Mouse (Mus musculus) cerebral cortex, adult 2 months (tissue): ENCODE data around the gene Arl15.

Experiments
- WGBS: fragments of 180-500 bp; shearing (Covaris S2); methylation state at CpG from one replicate; pipeline ENCODE4 v1.1.7; 2018; 5-methylcytosine and 5-hydroxymethylcytosine counted together

Gene Arl15

DNA sequence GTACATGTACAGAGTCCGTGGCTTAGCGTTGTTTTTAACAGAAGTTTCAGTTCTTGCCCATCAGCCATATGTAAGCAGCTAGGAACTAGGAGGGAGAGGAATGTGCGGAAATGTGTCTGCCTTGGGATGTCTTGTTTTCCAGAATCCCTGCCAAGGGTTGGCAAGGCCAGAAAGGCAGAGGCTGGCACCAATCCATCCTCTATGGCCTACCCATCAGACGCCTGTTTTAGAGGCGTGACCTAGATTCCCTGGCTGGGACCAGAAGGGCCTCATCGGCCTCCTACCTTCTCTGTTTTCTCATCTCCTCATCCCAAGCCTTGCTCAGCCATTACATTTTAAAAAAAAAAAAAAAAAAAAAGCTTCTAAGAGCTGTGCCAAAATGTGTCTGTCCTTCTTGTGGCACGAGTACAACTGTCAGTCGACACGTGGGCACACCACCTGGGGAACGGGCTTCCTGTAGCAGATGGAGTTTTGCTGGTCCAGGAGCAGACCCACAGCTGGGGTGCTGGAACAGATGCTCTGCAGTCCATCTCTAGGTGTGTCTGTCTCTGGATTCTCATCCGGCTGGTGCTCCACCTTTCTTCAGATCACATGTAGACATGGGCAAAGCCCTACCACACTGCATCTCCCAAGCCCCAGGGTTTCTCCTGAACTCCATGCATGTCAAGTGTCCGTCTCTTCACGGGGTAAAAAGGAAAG, 192.7 kb downstream of the Arl15 start:
- WGBS, result 53% methylated on average over 13 of the region's 13 CpGs

DNA sequence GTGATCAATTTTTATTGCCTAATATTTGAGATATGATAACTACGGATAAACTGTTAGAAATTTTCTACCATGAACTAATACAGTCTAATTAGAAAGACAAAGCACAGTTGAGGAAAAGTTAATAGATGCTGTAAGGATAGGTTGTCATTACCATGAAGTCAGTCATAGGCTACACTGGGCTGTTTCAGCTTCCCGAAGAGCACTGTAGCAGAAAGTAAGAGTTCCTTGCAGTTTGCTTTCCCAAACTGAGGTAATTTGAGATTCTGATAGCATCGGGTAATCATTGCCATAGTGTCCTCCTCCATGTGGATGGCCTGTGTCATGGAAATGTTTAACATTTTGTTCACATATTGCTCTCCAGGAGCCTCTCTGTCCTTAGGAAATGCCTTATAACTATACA, 195.9 kb downstream of the Arl15 start:
- 85% methylated on average over 3 of the region's 3 CpGs for WGBS

DNA sequence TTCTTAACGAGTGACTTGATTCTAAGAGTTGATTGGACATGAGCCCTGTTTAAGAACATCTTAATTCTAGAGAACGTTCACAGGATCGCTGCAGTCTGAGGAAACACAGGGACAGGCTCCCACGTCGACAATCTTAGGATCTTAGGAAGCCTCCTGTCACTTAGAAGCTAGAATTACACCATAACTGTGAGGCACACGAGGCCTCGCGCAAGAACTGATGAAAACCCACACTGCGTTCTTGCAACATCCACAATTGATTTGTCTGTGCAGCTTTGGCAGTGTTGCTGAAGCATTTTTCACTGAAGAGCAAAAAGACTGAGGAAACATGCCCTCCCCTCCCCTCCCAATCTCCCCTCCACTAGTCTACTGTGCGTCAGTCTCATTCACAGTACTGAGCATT, 196.4 kb downstream of the Arl15 start:
- WGBS, result 45% methylated on average over 10 of the region's 10 CpGs

DNA sequence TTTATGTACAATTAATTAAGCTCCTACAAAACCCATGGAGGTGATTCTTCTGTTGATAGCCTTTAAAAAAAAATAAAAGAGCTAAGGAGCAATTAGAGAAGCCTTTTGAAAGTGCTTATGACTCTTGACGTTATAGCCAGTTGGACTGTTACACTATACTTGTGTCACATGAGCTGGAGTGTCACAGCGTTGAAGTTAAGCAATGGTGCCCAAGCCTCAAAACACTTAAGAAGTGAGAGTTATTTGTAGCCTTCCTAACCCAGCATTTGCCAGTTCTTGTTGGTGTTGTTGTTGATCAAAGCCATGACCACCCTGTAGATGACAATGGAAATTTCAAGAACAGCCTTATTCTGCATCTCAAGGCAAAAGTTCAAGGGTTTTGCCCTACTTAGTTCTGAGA, 198.8 kb downstream of the Arl15 start:
- whole genome bisulfite sequencing, result 93% methylated on average over 2 of the region's 2 CpGs

DNA sequence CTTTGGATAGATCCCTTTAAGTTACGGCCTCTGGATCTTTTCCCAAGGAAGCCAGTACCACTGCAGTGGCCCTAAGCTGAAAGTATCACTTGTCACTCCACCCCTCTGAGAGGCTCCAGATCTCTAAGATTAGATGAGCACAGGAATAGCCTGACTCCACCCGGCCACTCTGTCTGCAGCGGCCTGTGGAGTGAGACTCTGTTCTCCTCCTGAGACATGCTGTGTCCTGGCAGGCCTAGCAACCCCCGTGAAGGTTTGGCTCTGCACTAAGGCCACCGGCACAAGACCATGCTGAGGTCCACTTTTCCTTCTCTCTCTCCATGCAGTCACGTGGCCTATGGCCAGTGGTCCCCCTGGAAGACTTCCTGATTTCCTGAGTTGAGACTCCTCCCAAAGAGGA, 200.3 kb downstream of the Arl15 start:
- WGBS, result 78% methylated on average over 6 of the region's 6 CpGs

DNA sequence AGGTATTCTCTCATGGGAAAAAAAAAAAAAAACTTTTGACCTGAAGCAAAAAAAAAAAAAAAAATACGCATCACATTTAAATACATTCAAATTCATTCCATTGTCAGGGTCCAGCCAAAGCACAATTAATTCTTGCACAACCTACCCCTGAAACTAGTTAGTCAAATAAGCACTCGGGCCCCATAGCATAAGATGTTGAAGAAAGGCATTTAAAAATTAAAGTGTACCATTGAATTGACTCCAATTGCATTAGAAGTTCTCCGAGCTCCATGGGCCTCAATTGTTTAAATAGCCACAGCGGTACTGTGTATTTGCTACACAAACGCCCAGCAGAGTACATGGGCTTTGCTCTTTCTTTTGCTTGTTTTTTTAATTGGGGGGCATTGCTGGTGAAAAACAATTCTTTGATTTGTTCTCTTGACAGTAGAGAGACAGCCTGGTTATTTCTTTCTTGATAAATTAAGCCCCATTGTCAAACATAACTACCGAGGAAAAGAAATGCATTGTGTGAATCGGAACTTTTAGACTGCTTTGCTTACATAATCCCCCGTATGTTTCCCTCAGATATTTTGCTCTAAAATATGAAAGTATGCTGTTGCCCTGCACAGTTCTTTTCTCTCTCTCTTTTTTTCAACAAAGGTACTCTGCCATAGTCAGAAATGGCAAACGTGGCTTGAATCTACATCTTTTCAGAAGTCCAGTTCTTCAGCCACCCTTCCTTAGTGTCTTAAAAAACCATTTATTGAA, 201.4 kb downstream of the Arl15 start:
- WGBS, result 62% methylated on average over 9 of the region's 9 CpGs

DNA sequence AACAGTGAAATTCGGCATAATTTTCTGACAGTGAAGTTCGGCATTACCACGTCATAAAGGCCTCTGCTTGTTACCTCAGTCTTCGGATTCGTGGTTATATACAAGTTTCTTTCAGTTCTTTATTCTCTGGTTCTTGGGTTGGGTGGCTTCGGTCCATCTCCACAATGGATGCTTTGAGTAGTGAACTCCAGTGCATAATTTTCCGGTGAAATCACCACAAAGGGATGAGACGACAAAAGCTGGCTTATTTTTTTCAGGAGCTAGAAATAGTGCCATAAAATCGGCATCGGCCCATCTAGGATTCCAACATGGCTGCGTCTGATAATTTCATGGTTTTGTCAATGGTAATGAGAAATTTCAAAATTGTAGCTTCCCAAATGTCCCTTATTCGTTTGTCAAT, 204.5 kb downstream of the Arl15 start:
- WGBS, result 79% methylated on average over 12 of the region's 12 CpGs

DNA sequence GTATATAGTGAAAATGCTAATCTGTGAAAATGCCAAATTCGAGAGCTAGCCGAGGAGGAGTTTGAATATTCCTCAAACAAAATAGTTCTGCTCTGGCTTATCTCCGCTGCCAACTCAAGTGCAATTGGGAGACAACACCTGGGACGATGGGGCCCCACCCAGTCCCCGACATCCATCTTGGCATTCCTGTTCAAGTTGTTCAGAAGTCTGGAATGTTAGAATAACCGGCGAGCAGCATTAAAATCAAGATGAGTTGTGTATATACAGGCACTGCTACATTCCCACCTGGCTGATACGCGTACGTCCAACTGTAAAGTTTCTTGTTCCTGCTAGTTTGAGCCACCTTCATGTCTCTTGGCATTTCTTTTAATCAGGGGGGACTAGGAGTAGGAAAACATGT, 209.2 kb downstream of the Arl15 start:
- 76% methylated on average over 10 of the region's 10 CpGs for WGBS

DNA sequence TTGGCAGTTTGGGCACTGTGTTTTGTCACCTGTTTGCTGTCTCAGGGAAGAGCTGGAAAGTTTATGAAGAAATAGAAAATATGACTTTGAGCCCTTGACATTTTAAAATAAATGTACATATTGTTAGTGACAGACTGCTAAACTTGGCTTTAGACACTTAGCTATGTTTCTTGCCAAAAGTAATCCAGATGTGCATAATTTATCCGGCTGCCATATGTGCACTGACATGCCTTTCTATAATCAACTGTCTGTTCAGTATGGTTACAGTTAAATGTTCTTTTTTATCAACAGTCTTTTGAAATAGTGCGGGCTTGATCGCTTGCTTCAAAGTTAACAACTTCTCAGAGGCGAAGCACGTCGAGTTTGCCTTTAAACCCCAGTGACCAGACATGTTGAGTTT, 209.9 kb downstream of the Arl15 start:
- WGBS, result 74% methylated on average over 6 of the region's 6 CpGs

DNA sequence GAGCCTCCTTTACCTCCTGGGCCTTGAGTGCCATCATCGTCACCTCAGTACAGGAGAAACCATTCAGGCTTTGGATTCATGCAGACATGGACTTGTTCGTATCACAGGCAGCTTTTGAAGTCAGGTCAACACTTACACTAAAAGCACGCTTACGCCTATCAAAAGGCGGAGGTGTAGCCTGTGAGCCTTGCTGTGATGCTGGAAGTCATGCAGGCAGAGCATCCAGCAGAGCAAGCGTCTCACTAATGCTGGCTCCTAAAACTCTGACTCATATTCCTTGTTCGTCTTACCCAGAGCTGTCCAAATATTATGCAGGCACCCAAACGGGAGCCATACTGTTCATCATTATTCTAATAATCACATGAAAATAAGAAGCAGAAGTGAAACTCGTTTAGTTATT, 215.5 kb downstream of the Arl15 start:
- WGBS, result 66% methylated on average over 9 of the region's 9 CpGs

DNA sequence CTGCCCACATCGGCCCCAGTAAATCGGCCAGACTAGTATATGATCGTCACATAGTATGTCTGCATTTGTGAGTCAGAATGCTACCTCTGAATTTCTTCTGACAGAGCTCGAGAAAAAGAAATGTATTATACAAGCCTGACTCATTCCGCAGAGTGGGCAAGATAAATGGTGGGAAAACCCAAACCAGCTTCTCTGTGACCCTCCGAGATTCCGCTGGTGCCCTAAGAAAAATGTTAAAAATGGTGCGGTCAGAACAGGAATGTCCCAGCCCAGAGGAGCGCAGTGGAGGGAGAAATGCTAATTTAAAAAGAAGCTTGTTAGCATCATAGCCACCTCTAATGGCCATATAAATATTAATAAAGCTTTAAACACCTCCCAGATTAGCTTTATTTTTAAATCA, 216.2 kb downstream of the Arl15 start:
- 90% methylated on average over 9 of the region's 9 CpGs for WGBS

DNA sequence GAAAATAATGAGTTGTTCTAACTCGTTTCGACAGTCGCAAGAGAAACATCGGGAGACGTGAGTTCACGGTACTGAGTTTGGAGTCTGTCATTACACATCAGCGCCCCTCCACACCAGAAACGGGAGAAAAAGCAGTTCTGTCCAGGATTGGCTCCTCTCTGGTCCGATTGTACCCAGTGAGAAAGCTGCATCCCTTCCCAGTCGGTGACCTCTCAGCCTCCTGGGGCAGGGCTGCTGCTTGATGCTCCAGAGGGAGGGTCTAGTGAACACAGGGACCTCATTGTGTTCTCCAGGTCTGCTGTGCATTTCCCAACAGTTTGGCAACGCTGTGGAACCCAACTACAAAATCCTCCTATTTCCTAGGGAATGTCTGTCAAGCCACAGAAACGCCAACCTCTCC, 216.7 kb downstream of the Arl15 start:
- 69% methylated on average over 12 of the region's 12 CpGs for WGBS

DNA sequence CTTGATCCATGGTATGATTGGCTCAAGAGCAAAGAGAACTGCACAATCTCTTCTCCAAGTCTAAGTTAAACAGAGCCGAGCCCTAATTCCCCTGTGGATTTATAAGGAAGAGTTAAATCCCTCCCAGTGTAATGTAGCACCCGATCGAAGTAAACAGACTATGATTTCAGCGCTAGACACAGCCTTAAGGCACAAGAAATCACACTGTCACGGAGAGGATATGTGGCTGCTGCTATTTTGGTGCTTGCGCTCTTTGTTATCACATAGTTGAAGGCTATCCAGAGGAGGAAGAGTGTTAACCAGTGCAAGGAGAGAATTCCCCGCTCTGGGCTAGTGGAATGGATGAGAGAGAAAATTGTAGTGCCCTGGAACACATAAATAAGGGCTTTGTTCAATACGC, 223.6 kb downstream of the Arl15 start:
- 59% methylated on average over 8 of the region's 8 CpGs for WGBS

DNA sequence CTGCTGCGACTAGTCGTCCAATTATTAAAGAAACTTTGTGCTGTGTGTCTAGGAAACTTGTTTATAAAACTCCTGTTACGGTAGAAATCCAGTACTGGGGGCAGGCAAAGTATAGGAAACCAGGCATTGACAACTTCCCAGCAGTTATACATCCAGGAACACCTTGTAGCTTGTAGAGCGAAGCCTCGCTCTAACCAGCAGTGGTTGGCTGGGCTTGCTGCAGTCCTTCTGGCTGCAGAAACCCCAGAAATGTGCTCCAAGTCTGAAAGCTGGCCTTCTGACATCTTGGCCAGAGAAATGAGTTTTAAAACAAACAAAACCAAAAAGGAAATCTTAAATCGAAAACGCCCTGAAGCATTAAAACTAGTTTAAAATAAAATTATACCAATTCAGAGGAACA, 229.2 kb downstream of the Arl15 start:
- 94% methylated on average over 7 of the region's 7 CpGs for WGBS

DNA sequence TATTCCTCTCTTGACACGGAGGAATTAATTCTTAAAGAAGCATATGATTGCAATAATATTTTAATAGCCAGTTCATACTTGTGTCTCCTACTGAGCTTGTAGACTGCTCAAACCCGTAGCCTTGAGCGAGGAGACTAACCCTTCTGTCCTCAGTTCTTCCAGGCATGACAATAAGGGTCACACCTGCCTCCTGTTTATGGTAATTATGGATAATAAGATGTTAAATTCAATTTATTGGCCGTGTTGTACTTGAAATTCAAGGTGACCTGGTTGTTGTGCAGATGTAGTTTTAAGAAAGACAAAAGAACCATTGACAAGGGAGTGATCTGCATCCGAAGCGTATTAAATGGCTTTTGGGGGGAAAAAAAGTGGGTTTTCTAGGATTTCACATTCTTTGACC, 232.0 kb downstream of the Arl15 start:
- WGBS, result 85% methylated on average over 6 of the region's 6 CpGs

DNA sequence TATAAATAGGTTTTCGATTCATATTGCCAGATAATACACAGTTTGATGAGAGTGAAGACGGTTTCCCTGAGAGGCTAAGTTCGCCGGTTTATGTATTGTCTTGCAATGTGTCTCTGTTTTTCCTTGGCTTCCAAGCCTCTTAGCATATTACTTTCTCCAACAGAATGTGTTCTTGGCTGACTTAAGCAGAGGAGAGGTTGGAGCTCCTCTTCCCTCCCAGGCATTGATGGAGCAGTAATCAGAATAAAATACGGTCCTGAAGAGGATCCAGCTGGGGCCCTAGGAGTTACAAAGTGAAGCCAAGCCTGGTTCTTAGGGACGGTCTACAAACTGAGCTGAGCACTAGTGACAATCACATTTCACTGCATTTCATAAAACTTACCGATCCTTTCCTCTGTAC, 232.4 kb downstream of the Arl15 start:
- 91% methylated on average over 7 of the region's 7 CpGs for WGBS

DNA sequence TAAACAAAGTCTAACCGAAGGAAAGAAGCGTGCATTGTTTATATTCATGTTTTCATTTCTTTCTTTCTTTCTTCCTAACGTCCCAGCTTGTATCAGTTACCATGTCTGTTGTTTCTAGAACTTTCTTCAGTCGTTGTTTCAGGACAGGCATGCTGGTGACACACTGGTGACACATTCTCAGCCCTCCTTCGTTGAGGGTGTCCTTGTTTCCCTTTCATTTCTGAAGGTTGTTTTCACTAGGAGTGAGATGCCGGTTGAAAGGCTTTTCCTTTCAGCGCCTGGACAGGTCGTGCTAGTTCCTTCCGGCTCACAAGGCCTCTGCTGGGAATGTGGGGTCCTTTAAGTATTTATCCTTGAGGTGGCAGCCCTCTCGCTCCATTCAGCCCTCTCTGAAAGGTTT, 253.8 kb downstream of the Arl15 start:
- WGBS, result 64% methylated on average over 10 of the region's 10 CpGs

DNA sequence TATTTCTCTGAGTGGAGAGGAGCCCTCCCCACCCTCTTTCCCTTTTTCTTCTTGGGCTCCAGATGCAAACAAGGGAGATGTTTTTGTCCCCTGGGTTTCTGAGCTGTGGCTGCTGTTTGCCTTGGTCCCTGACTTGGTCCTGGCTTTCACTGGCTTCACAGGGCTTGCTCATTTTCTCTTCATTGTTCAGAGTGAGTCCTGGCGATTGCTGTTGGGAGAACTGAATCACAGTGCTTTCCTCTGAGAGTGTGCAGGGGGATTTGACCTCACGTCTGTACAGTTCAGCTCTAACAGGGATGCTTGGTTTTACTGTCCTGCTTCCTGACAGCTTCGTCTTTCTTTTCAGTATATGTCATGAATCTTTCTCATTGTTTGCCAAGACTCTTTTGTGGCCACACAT, 254.4 kb downstream of the Arl15 start:
- 80% methylated on average over 3 of the region's 3 CpGs for WGBS

DNA sequence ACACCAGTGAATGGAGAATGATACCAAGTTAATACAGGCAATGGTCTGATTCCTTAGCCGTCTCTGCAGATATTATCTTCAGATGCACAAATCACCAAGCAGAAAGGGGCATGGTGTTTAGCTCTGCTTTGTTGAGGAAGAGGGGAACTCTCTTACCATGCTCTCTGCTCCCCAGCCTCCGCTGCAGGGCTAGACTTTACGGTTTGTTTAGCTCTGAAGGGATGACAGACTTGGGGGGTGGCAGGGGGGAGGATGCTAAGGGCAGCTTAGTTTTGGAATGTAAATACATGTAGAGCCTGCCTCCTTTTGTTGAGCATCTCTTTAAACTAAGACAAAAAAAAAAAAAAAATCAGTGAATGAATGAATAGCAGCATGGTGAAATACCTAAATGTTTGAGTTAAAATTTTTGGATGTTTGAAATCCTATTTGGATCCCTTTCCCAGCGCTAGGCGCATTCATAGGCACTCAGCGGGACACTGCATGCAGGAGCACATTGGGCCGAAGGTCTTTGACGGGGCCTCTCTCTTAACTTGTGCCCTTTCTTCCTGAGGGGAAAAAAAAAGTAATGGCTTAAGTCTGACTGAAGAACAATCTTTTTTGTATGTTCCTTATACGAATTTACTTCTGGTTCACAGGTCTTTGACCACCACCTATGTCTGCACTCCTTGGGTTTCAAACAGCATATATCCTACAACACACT, 257.0 kb downstream of the Arl15 start:
- WGBS, result 90% methylated on average over 9 of the region's 9 CpGs

DNA sequence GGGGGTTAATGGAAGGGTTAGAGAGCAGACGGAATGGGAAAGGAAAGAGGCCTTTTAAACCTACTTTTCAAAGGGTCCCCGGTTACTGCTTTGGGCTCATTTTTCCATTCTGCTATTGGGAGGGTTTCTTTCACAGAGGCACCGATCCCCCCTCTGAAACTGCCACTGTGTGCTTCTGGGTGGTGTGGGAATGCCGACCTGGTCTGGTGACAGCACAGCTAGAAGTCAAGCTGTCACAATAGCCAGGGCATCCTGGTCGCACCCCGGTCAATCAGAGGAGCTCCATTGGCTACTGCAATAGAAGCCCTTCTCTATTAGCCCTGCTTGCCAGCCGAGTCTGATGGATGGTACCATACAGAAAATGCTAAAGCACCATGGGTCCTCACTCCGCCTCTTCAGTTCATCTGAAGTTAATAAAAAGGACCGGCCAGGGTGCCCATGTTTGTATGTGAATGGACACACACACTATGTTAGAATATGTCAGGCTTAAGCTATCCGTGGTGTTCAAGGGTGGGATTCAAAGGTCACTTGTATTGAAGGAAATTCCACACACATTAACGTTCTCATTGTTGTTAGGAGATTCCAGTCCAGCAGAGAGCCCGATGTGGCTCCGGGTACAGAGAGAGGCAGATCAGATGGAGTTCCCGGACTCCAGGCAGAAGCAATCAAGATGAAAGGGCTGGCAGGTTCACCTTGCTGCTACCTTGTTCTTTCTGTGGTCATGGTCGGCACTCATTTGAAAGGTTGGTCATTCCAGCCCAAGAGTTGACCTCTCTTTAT, 258.3 kb downstream of the Arl15 start:
- 82% methylated on average over 15 of the region's 15 CpGs for WGBS

DNA sequence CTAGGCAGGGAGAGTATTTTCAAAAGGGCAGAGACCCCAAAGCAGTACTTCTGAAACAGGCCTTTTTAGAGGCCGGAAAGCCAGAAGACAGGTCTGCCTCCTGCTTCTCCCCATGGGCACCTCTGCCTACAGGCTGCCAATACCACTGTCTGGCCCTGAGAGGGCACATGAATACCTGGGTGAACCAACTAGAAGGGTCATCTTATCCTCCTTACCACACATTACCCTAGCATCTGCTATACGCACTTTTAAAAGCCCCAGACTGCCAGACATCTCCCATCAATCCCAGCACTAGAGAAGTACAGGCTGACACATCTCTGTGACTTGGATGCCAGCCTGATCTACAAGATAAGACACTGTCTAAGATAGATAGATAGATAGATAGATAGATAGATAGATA, 259.0 kb downstream of the Arl15 start:
- 93% methylated on average over 2 of the region's 2 CpGs for WGBS

DNA sequence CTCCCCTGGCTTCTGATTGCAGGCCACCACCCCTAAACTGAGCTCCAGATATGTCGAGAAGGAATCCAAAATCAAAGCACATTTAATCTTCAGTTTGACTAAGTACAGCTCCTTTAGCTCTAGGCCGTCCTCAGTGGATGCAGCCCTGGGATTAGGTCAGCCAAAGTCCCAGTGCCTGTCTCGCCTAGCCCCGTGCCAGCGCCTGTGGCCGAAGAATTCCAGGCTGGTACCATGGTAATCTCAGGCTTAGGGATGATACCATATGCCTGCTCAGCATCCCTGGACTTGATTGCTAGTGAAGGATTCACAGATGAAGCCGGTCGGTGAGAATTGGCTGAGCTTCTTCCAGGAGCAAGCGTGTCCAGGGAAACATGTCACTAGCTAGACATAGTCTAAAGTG, 261.4 kb downstream of the Arl15 start:
- WGBS, result 85% methylated on average over 9 of the region's 9 CpGs
